Mouse (Mus musculus) C2C12 (cell line): Measurements from ENCODE around the gene Gm17545. TPM values are rescaled to one million over a fixed set of nuclear protein-coding genes. Genes with fewer than 3 reads are reported as not detected.
A peak's percentile ranks its signal among the peaks of the same experiment; 100 is the strongest.

Experiments used
- H3K27me3 ChIP-seq: one replicate; pipeline ENCODE4 v1.6.1; 2011; ENCODE audit not compliant: control insufficient read depth, insufficient read depth, insufficient read length
- H3K36me3 ChIP-seq: one replicate; pipeline ENCODE4 v1.6.1; 2011; ENCODE audit not compliant: control insufficient read depth, insufficient read depth
- H3K4me3 ChIP-seq: one replicate; pipeline ENCODE4 v1.5.1; 2011; ENCODE audit warnings: mild to moderate bottlenecking, control low read depth; ENCODE audit not compliant: poor library complexity, insufficient read depth, severe bottlenecking
- H3K79me2 ChIP-seq: one replicate; pipeline ENCODE4 v1.6.1; 2011; ENCODE audit not compliant: control insufficient read depth, insufficient read depth
- H3K79me3 ChIP-seq: one replicate; pipeline ENCODE4 v1.6.1; 2011; ENCODE audit warnings: low read depth, control low read depth
- H3ac ChIP-seq: one replicate; pipeline ENCODE3; 2011; ENCODE audit warnings: low read depth; ENCODE audit not compliant: control insufficient read depth, insufficient read length
- CEBPB ChIP-seq: IDR thresholded peaks from one replicate; pipeline ENCODE4 v1.6.1; 2011; ENCODE audit warnings: low read depth, mild to moderate bottlenecking, control low read depth, moderate library complexity
- CTCF ChIP-seq: IDR thresholded peaks from one replicate; pipeline ENCODE4 v1.5.1; 2011; ENCODE audit not compliant: control insufficient read depth, insufficient read depth, insufficient read length
- FOSL1 ChIP-seq: IDR thresholded peaks from one replicate; pipeline ENCODE4 v1.8.0; 2011; ENCODE audit warnings: mild to moderate bottlenecking, low read length; ENCODE audit not compliant: poor library complexity, insufficient read depth, severe bottlenecking
- MAX ChIP-seq: IDR thresholded peaks from one replicate; pipeline ENCODE4 v1.6.1; 2011; ENCODE audit warnings: mild to moderate bottlenecking, control low read depth
- MYOD1 ChIP-seq: IDR thresholded peaks from one replicate; pipeline ENCODE4 v1.6.1; 2011; ENCODE audit warnings: low read depth; ENCODE audit not compliant: control insufficient read depth, insufficient read length
- MYOG ChIP-seq: IDR thresholded peaks from one replicate; pipeline ENCODE4 v1.6.1; 2011; ENCODE audit not compliant: control insufficient read depth, insufficient read length; ENCODE audit errors: extremely low read depth
- USF1 ChIP-seq: IDR thresholded peaks from one replicate; pipeline ENCODE4 v1.6.1; 2011; ENCODE audit warnings: low read depth, mild to moderate bottlenecking, control low read depth, moderate library complexity
- polyA plus RNA-seq: library from polyadenylated mRNA; unstranded; fragments of >200 nt; fragmentation: generic; extraction: Trizol; gene quantifications from one replicate; pipeline ENCODE4 v1.2.1, GENCODE M21; 2012; ENCODE audit warnings: missing spikeins

The Gm17545 gene
- polyA plus RNA-seq, 1 experiment = not detected

- TF ChIP-seq MYOD1 (no peak), CTCF (no peak), MYOG (no peak)
- Histone ChIP-seq H3K36me3 (peaks cover 10% of the 10 kb centered on the region), H3K27me3 (no peaks in the 10 kb centered on the region)
Measured at GRCm38 (mm10) chr9:22466212-22466611, 12.1 kb downstream of the Gm17545 start.

GRCm38 (mm10) chr9:22467371-22468169 is 13.5 kb downstream of the Gm17545 start:
- TF ChIP-seq FOSL1 = no peak
- no peak for TF ChIP-seq MAX
- TF ChIP-seq MYOD1 = no peak
- TF ChIP-seq CTCF = no peak
- no peak for TF ChIP-seq CEBPB
- H3ac ChIP-seq = peak overlapping the region; percentile 89
- H3K79me2 ChIP-seq = peaks cover 22% of the 10 kb centered on the region
- peaks cover 4% of the 10 kb centered on the region for H3K79me3 ChIP-seq
- peak overlapping the region; percentile 53 for H3K4me3 ChIP-seq
- H3K27me3 ChIP-seq = no peaks in the 10 kb centered on the region
- H3K36me3 ChIP-seq = peaks cover 10% of the 10 kb centered on the region

More at GRCm38 (mm10) chr9:22466212-22466611, 12.1 kb downstream of the Gm17545 start:
- peaks cover 22% of the 10 kb centered on the region for H3K79me2 ChIP-seq
- H3ac ChIP-seq = no peak overlapping the region
- H3K79me3 ChIP-seq = peaks cover 7% of the 10 kb centered on the region
- H3K4me3 ChIP-seq = no peak overlapping the region

- Histone ChIP-seq H3K36me3 (peaks cover 10% of the 10 kb centered on the region), H3K4me3 (peak overlapping the region; percentile 53), H3K27me3 (no peaks in the 10 kb centered on the region), H3K79me3 (peaks cover 4% of the 10 kb centered on the region), H3ac (peak overlapping the region; percentile 89), H3K79me2 (peaks cover 22% of the 10 kb centered on the region)
- TF ChIP-seq MYOG (no peak), MAX (no peak), FOSL1 (no peak), USF1 (no peak), MYOD1 (no peak), CTCF (no peak), CEBPB (no peak)
Measured at GRCm38 (mm10) chr9:22468170-22468898, 14.2 kb downstream of the Gm17545 start.

GRCm38 (mm10) chr9:22468899-22469259 is 14.8 kb downstream of the Gm17545 start:
- Histone ChIP-seq H3K4me3 (no peak overlapping the region), H3ac (no peak overlapping the region), H3K36me3 (peaks cover 10% of the 10 kb centered on the region), H3K79me3 (peaks cover 4% of the 10 kb centered on the region), H3K27me3 (no peaks in the 10 kb centered on the region), H3K79me2 (peaks cover 22% of the 10 kb centered on the region)
- TF ChIP-seq CEBPB (no peak), MAX (no peak), CTCF (no peak), MYOG (no peak), USF1 (no peak), MYOD1 (no peak), FOSL1 (no peak)

GRCm38 (mm10) chr9:22469643-22470042 is 15.6 kb downstream of the Gm17545 start, which contains the start of gene Rp9:
TSS of gene Rp9 (minus strand) at chr9:22469743.
- Histone ChIP-seq H3K79me3 (peaks cover 4% of the 10 kb centered on the region), H3K27me3 (no peaks in the 10 kb centered on the region), H3K4me3 (no peak within 1 kb of the TSS), H3K79me2 (peaks cover 22% of the 10 kb centered on the region), H3ac (no peak within 1 kb of the TSS), H3K36me3 (peaks cover 10% of the 10 kb centered on the region)
- no peak for TF ChIP-seq CEBPB
- TF ChIP-seq MAX = no peak
- no peak for TF ChIP-seq MYOG
- TF ChIP-seq CTCF = no peak
- no peak for TF ChIP-seq USF1
- no peak for TF ChIP-seq MYOD1
- TF ChIP-seq FOSL1 = no peak
